Comparison of ENCODE assay signal across 9 mouse cellular contexts in the genomic region with DNA sequence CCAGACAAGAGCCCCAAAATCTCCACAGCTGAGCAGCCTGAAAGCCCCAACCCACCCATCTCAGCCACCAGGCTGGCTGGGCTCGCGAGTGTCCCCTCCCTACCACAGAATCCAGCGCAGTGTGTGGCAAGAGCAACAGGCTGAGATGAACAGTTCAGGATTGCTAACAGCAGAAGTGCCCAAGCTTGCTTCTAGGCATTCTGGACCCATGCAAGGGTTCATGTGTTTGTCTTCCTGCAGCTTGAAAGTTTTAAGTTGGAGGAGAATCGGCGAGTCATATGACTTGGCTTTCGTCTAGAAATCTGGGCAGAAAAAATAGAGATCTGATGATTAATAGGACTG. TPM values are rescaled to one million over a fixed set of nuclear protein-coding genes. Genes with fewer than 3 reads are reported as not detected.
A peak's percentile ranks its signal among the peaks of the same experiment; 100 is the strongest.
DNase-seq lines count a peak whose midpoint lies in the region; ATAC-seq and TF ChIP-seq lines count a peak whose summit lies in the region.
"Had no signal": no experiment of that assay in that cellular context is flagged by ENCODE, and none has a peak within 500 bp of the region (broad histone marks: within the 10 kb centered on the region; RNA-seq: fewer than 3 reads in every experiment).

No protein-coding gene starts in this region.

- no peak for TF ChIP-seq CTCF in gastrocnemius, adult 2 months (IDR thresholded peaks at IDR 0.05)
- no peak for TF ChIP-seq CTCF in testis, adult 2 months (IDR thresholded peaks at IDR 0.05; ENCODE audit: control insufficient read depth, insufficient read depth, insufficient replicate concordance, low read depth, low read length)

- no peak overlapping the region for H3K9ac ChIP-seq in liver, embryonic 13.5 days

- TF ChIP-seq POLR2A in testis, adult 2 months (IDR thresholded peaks at IDR 0.05; ENCODE audit: control insufficient read depth, low read depth, low read length), result no peak

- peak overlapping the region; percentile 69 for H3K4me3 ChIP-seq in gastrocnemius, adult 2 months
- peak overlapping the region; percentile 68 for H3K4me3 ChIP-seq in testis, adult 2 months (ENCODE audit: control insufficient read depth, low read depth, low read length)
- H3K4me3 ChIP-seq in liver, embryonic 13.5 days (replicated peaks), result peak overlapping the region; percentile 35

- H3K4me1 ChIP-seq in testis, adult 2 months (ENCODE audit: control insufficient read depth, insufficient read depth, low read length), result peaks cover 7% of the 10 kb centered on the region
- H3K4me1 ChIP-seq in liver, embryonic 13.5 days (replicated peaks), result no peaks in the 10 kb centered on the region

- peak overlapping the region; percentile 53 for H3K4me2 ChIP-seq in liver, embryonic 13.5 days

- intact Hi-C loops in gastrocnemius, adult 2 months (cut with DNase I), result no loop called here
- intact Hi-C loops in left cerebral cortex, postnatal 36 days (cut with DNase I), result loop anchor here (5.0 kb wide), 2 partner anchors 44 to 391 kb away; a partner anchor contains a TSS

- ATAC-seq in liver, embryonic 13.5 days (ENCODE audit: low read depth), result no peak
- ATAC-seq in erythroblast, adult 5-6 weeks (replicated peaks; ENCODE audit: low FRiP score, poor library complexity, severe bottlenecking), result no peak

- no peak for DNase-seq in gastrocnemius, adult 2 months
- no peak for DNase-seq in gastrocnemius, adult 8-10 months (ENCODE audit: low spot score in 2 of 2)
- no peak for DNase-seq in testis, postnatal 10 days (ENCODE audit: low spot score)
- no peak for DNase-seq in liver, embryonic 13.5 days
- DNase-seq in frontal cortex, postnatal 14 days (ENCODE audit: low spot score in 2 of 2), result no peak
- no peak for DNase-seq in left cerebral cortex, postnatal 36 days (ENCODE audit: low spot score in 2 of 2)

- H3K36me3 ChIP-seq in testis, adult 2 months (ENCODE audit: control insufficient read depth, insufficient read depth, low read length), result no peaks in the 10 kb centered on the region
- H3K36me3 ChIP-seq in liver, embryonic 13.5 days, result no peaks in the 10 kb centered on the region

- no peak overlapping the region for H3K27ac ChIP-seq in gastrocnemius, adult 2 months
- no peak overlapping the region for H3K27ac ChIP-seq in testis, adult 2 months (ENCODE audit: control insufficient read depth, insufficient read depth, low read depth, low read length)
- no peak overlapping the region for H3K27ac ChIP-seq in liver, embryonic 13.5 days

- WGBS in liver, embryonic 13.5 days (ENCODE audit: insufficient replicate concordance), result 3% methylated on average over 6 of the region's 6 CpGs

- no peaks in the 10 kb centered on the region for H3K9me3 ChIP-seq in liver, embryonic 13.5 days (replicated peaks)

- no peaks in the 10 kb centered on the region; the same call in 1 of the 2 replicates for H3K27me3 ChIP-seq in testis, adult 2 months (ENCODE audit: control insufficient read depth, insufficient read depth, low read length)
- peaks cover 29% of the 10 kb centered on the region for H3K27me3 ChIP-seq in liver, embryonic 13.5 days

RNA-seq across cellular contexts. Expression of a gene that starts 43.1 kb away (rescaled TPM):
- total RNA-seq in gastrocnemius, adult 2 months (2021), result not detected
- total RNA-seq in gastrocnemius, adult 8-10 months (2022), result under 1 TPM in 2 of 4 experiments, not detected in 2; 0.10 to 0.22 TPM
- polyA plus RNA-seq in testis, adult 2 months (2012; rRNA removed), result 0.14 and 0.20 TPM in 2 replicates
- 0.20 and 0.23 TPM in 2 replicates for polyA plus RNA-seq in liver, embryonic 13.5 days (2015; fragmentation: Nextera tagmentation; extraction: Ambion mirVana)
- total RNA-seq in erythroblast, adult 5-6 weeks (2015; ENCODE audit: low replicate concordance), result not detected in 2 replicates
- not detected in 2 replicates for total RNA-seq in erythroblast, adult 5-6 weeks (2017; ENCODE audit: low replicate concordance)
- total RNA-seq in left cerebral cortex, postnatal 36 days (2021), result 100 to 1,000 TPM in 1 of 2 experiments, 10 to 100 TPM in 1; 98.6 to 110 TPM
- total RNA-seq: gastrocnemius, postnatal 36 days had no signal

RNA-seq across cellular contexts. Expression of a gene that starts 43.3 kb away (rescaled TPM):
- under 1 TPM in 1 of 2 experiments, not detected in 1; 0.03 TPM for total RNA-seq in gastrocnemius, adult 2 months (2021)
- under 1 TPM; 0.02 to 0.16 (median 0.05) TPM for total RNA-seq in gastrocnemius, adult 8-10 months (2022)
- 0.11 and 0.35 TPM in 2 replicates for polyA plus RNA-seq in testis, adult 2 months (2012; rRNA removed)
- 0.05 TPM in 2 replicates for polyA plus RNA-seq in liver, embryonic 13.5 days (2015; fragmentation: Nextera tagmentation; extraction: Ambion mirVana)
- total RNA-seq in erythroblast, adult 5-6 weeks (2015; ENCODE audit: low replicate concordance), result not detected in 2 replicates
- not detected in 2 replicates for total RNA-seq in erythroblast, adult 5-6 weeks (2017; ENCODE audit: low replicate concordance)
- 10 to 100 TPM; 83.9 to 93.3 TPM for total RNA-seq in left cerebral cortex, postnatal 36 days (2021)
- total RNA-seq: gastrocnemius, postnatal 36 days had no signal

Comparison
In these comparisons a context has a peak if more than half of its experiments do, and no peak if none do; other contexts are left out.
1. RNA of a gene that starts 43.1 kb away (total RNA-seq): 98.6 to 110 TPM in left cerebral cortex, postnatal 36 days; 0.10 to 0.22 TPM in gastrocnemius, adult 8-10 months, not detected in gastrocnemius, adult 2 months and not detected in erythroblast, adult 5-6 weeks; every median in the first group is over 10 times any median in the second.
2. RNA of a gene that starts 43.3 kb away (total RNA-seq): 83.9 to 93.3 TPM in left cerebral cortex, postnatal 36 days; 0.02 to 0.16 TPM in gastrocnemius, adult 8-10 months, 0.03 TPM in gastrocnemius, adult 2 months and not detected in erythroblast, adult 5-6 weeks; every median in the first group is over 10 times any median in the second.
3. Peak in every context shown above with its lines, with median percentiles within 50 percentile points of each other: H3K4me3 ChIP-seq.